Mouse (Mus musculus) kidney, postnatal 0 days (tissue): ENCODE results near the gene Usp18. TPM values are rescaled to one million over a fixed set of nuclear protein-coding genes. Genes with fewer than 3 reads are reported as not detected.

Experiments
- ATAC-seq: fragments of 200-750 bp; cut with Nextera tagmentation; replicated peaks from 2 replicates; pipeline ENCODE4 v1.8.0; 2017; ENCODE audit warnings: low read depth, moderate number of reproducible peaks, moderate TSS enrichment, moderate library complexity; ENCODE audit not compliant: low FRiP score
- DNase-seq: peaks from one replicate; pipeline ENCODE4 v3.0.0-alpha.2; 2016; ENCODE audit warnings: low spot score
- H3K27ac ChIP-seq: fragments of 300-500 bp; sonication (generic); 2 replicates; pipeline ENCODE4 v1.5.1; 2014; ENCODE audit warnings: mild to moderate bottlenecking
- H3K27me3 ChIP-seq: fragments of 300-500 bp; sonication (generic); 2 replicates; pipeline ENCODE4 v1.6.1; 2014; ENCODE audit warnings: low read length, mixed read lengths; ENCODE audit not compliant: insufficient read depth
- H3K36me3 ChIP-seq: fragments of 300-500 bp; sonication (generic); 2 replicates; pipeline ENCODE4 v1.6.1; 2014; ENCODE audit warnings: low read length, mixed read lengths; ENCODE audit not compliant: insufficient read depth
- H3K4me1 ChIP-seq: fragments of 300-500 bp; sonication (generic); replicated peaks from 2 replicates; pipeline ENCODE4 v1.6.1; 2014; ENCODE audit warnings: antibody characterized with exemption, low read length, mixed read lengths; ENCODE audit not compliant: insufficient read depth
- H3K4me2 ChIP-seq: fragments of 300-500 bp; sonication (generic); 2 replicates; pipeline ENCODE4 v1.6.1; 2014; ENCODE audit warnings: mild to moderate bottlenecking, low read length, moderate library complexity, mixed read lengths
- H3K4me3 ChIP-seq: fragments of 300-500 bp; sonication (generic); replicated peaks from 2 replicates; pipeline ENCODE4 v1.5.1; 2014; ENCODE audit warnings: low read depth, low read length
- H3K9ac ChIP-seq: fragments of 300-500 bp; sonication (generic); 2 replicates; pipeline ENCODE4 v1.6.1; 2014; ENCODE audit warnings: low read depth, low read length
- H3K9me3 ChIP-seq: fragments of 300-500 bp; sonication (generic); replicated peaks from 2 replicates; pipeline ENCODE4 v1.6.1; 2016; ENCODE audit warnings: low read length, inconsistent platforms, mixed read lengths
- CTCF ChIP-seq: IDR thresholded peaks from 2 replicates; pipeline ENCODE4 v1.5.1; 2016; ENCODE audit warnings: antibody characterized with exemption, low read depth, mild to moderate bottlenecking, moderate library complexity
- WGBS: fragments of 180-500 bp; shearing (Covaris S2); extraction: QIAGEN DNeasy Blood & Tissue Kit; methylation state at CpG from one replicate; pipeline ENCODE4 v1.1.7; 2014; 5-methylcytosine and 5-hydroxymethylcytosine counted together
- polyA plus RNA-seq: library from polyadenylated mRNA; unstranded; fragments of >200 nt; fragmentation: Nextera tagmentation; extraction: Ambion mirVana; gene quantifications from 2 replicates; pipeline ENCODE4 v1.2.1, GENCODE M21; 2015

The Usp18 gene
- polyA plus RNA-seq, 1 experiment from 2014 or later, result 12.0 TPM

DNA sequence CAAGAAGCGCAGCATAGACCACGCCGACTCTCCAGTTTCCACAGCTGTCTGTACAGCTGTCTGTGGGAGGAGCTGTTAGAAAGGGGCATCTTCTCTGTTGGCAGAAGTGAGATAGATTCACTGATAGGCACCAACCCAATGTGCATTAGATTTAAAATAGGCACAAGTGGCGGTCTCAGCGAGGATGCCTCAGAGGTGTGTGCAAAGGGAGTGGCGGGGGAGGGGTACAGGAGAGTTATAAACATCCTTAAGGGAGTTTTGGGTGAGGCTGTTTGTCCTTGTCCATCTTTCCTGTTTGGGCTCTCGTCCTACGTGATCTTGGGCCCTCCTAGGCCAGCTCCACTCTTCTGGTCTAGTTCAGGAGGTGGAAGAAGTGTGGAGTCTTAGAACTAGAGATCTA, 17.3 kb upstream of the Usp18 start:
- 61% methylated on average over 8 of the region's 8 CpGs for WGBS

DNA sequence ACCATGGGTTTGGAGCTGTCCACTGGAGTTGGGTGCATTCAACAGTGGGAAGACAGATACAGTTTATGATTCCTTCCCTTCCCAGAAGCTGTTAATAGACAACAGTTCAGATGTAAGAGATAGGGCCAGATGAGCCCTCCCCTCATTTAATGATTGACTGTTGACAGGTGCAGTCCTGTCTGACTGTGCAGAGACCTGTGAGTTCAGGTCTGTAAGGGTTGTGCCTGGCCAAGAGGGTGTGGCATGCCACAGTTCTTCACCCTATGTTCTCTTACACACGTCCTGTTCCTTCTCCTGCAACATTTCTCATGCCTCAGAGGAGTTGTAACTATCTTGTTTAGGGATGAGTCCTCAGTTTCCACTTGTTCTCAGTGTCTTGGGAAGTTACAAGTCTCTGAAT, 13.1 kb upstream of the Usp18 start:
- no peak for DNase-seq
- Histone ChIP-seq H3K9me3 (no peaks in the 10 kb centered on the region), H3K4me1 (no peaks in the 10 kb centered on the region), H3K36me3 (no peaks in the 10 kb centered on the region), H3K4me3 (no peak overlapping the region), H3K4me2 (no peak overlapping the region), H3K27ac (no peak overlapping the region), H3K27me3 (no peaks in the 10 kb centered on the region), H3K9ac (no peak overlapping the region)
- no peak for ATAC-seq
- no peak for TF ChIP-seq CTCF
- WGBS, result 35% methylated on average over 1 of the region's 1 CpGs

More for the DNA sequence above, 17.3 kb upstream of the Usp18 start:
- no peak for TF ChIP-seq CTCF
- DNase-seq (no peak), ATAC-seq (no peak)
- Histone ChIP-seq H3K36me3 (no peaks in the 10 kb centered on the region), H3K27ac (no peak overlapping the region), H3K9ac (no peak overlapping the region), H3K4me1 (0 out of 2 replicates have a peak, but pooled peaks cover 8% of the 10 kb centered on the region), H3K4me3 (no peak overlapping the region), H3K27me3 (no peaks in the 10 kb centered on the region), H3K9me3 (no peaks in the 10 kb centered on the region), H3K4me2 (no peak overlapping the region)

DNA sequence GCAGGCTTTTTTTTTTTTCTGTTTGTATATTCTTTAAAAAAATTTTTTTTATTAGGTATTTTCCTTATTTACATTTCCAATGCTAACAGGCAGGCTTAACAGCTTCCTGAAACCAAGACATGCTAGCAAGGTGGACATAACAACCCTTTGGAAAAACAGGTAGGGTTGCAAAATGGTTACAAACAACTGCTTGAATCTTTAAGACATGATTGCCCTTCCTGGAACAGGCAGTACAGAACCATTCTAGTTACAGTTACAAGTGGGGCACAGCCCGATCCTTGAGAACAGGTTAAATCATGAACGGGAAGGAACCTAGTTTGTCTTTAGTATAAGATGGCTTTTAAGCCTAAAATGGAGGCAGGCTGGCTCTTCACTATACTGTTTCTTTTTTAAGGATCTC, 9.3 kb upstream of the Usp18 start:
- H3K27ac ChIP-seq, result no peak overlapping the region
- H3K4me1 ChIP-seq, result no peaks in the 10 kb centered on the region
- H3K9me3 ChIP-seq, result no peaks in the 10 kb centered on the region
- no peak for TF ChIP-seq CTCF
- no peak overlapping the region for H3K4me2 ChIP-seq
- no peaks in the 10 kb centered on the region for H3K27me3 ChIP-seq
- DNase-seq, result no peak
- H3K36me3 ChIP-seq, result no peaks in the 10 kb centered on the region
- no peak for ATAC-seq
- no peak overlapping the region for H3K4me3 ChIP-seq
- no peak overlapping the region for H3K9ac ChIP-seq
- 90% methylated on average over 2 of the region's 2 CpGs for WGBS

- no peaks in the 10 kb centered on the region for H3K4me1 ChIP-seq
- H3K4me3 ChIP-seq, result no peak overlapping the region
- no peak overlapping the region for H3K27ac ChIP-seq
- no peaks in the 10 kb centered on the region for H3K27me3 ChIP-seq
- 91% methylated on average over 4 of the region's 4 CpGs for WGBS
- no peak for TF ChIP-seq CTCF
- H3K9ac ChIP-seq, result no peak overlapping the region
- no peaks in the 10 kb centered on the region for H3K9me3 ChIP-seq
- no peaks in the 10 kb centered on the region for H3K36me3 ChIP-seq
- H3K4me2 ChIP-seq, result no peak overlapping the region
- ATAC-seq (no peak), DNase-seq (no peak)
Measured at GRCm38 (mm10) chr6:121238209-121238608, 7.5 kb upstream of the Usp18 start.

GRCm38 (mm10) chr6:121241780-121242179, 3.9 kb upstream of the Usp18 start:
- no peak for ATAC-seq
- Histone ChIP-seq H3K4me3 (no peak overlapping the region), H3K27ac (no peak overlapping the region), H3K9ac (no peak overlapping the region), H3K4me2 (no peak overlapping the region), H3K4me1 (no peaks in the 10 kb centered on the region), H3K36me3 (no peaks in the 10 kb centered on the region), H3K9me3 (no peaks in the 10 kb centered on the region), H3K27me3 (no peaks in the 10 kb centered on the region)
- TF ChIP-seq CTCF, result no peak
- no peak for DNase-seq
- WGBS, result 60% methylated on average over 2 of the region's 2 CpGs

DNA sequence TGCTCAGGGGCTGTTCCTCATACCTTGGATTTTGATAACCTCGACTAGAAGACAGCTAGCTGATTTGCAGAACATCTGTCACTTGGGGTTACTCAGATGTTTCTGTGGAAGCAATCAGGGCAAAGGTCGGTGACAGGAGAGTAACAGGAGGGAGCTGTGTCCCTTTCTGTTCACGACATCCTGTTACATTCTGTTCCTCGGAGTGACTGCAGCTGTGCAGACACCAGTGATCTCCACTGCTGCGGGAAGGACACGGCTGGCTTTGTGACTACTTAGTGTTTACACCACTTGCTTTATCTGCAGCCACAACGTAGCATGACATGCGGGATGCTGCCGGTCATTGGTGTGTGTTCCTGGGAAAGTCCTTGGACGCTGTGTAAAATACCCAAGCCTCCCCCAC, 2.5 kb upstream of the Usp18 start:
- H3K36me3 ChIP-seq, result no peaks in the 10 kb centered on the region
- WGBS, result 18% methylated on average over 10 of the region's 10 CpGs
- no peak overlapping the region for H3K27ac ChIP-seq
- H3K9me3 ChIP-seq, result no peaks in the 10 kb centered on the region
- no peak for TF ChIP-seq CTCF
- DNase-seq (peak; percentile 54), ATAC-seq (no peak)
- H3K4me1 ChIP-seq, result no peaks in the 10 kb centered on the region
- H3K27me3 ChIP-seq, result no peaks in the 10 kb centered on the region
- no peak overlapping the region for H3K9ac ChIP-seq
- H3K4me2 ChIP-seq, result no peak overlapping the region; the same call in 1 of the 2 replicates
- H3K4me3 ChIP-seq, result no peak overlapping the region

DNA sequence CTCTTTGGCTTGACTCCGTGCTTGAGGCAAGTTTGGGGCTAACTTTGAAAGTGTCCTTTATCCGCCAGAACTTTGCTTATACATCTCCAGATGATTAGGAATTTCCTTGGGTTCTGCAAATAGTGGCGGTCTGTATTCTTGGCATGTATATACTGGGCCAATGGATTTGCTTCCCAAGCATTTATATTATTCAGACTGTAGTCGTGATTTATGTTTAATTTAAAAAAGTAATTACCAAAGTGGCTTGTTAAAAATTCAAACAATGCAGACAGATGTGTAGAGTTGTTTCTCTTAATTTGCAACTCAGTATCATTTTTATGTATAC, 293 bp downstream of the Usp18 start:
- peak; percentile 31; the same call in 1 of the 2 replicates for ATAC-seq
- Histone ChIP-seq H3K27me3 (no peaks in the 10 kb centered on the region), H3K4me3 (peak overlapping the region; percentile 67), H3K4me2 (peak overlapping the region; percentile 60), H3K9ac (peak overlapping the region; percentile 48), H3K36me3 (no peaks in the 10 kb centered on the region), H3K27ac (no peak overlapping the region), H3K4me1 (no peaks in the 10 kb centered on the region), H3K9me3 (no peaks in the 10 kb centered on the region)
- no peak for DNase-seq
- 12% methylated on average over 4 of the region's 4 CpGs for WGBS
- no peak for TF ChIP-seq CTCF
